Mouse (Mus musculus) olfactory bulb, adult 2 months (tissue): ENCODE measurements at regions not wholly inside any gene's neighbourhood (a gene's known extent, or its start where the extent isn't known, plus 50 kb on each side); places are given as distances from the start of the nearest gene placed in this dataset.

Experiments
- CTCF ChIP-seq: fragments of 200-500 bp; IDR thresholded peaks from 2 replicates; pipeline ENCODE4 v1.5.1; 2012; ENCODE audit warnings: low read depth, mild to moderate bottlenecking, low read length, moderate library complexity; ENCODE audit not compliant: insufficient read depth
- POLR2A ChIP-seq: fragments of 200-500 bp; IDR thresholded peaks from 2 replicates; pipeline ENCODE4 v1.6.1; 2012; ENCODE audit warnings: mild to moderate bottlenecking, low read depth, low read length, moderate library complexity; ENCODE audit not compliant: insufficient read depth

GRCm38 (mm10) chr11:64746146-64746545 lies 232.7 kb upstream of the Elac2 start:
- no peak for TF ChIP-seq CTCF
- no peak for TF ChIP-seq POLR2A
